Mouse (Mus musculus): ENCODE data around the gene Cxcl15. TPM values are rescaled to one million over a fixed set of nuclear protein-coding genes. Genes with fewer than 3 reads are reported as not detected.
"Not testable (repeated sequence)": the region's sequence is repeated elsewhere in the genome, so short reads cannot be mapped to it uniquely, and the experiment has no call there.

The Cxcl15 gene
- polyA plus RNA-seq, 1 experiment from 2014 or later: not detected

DNA sequence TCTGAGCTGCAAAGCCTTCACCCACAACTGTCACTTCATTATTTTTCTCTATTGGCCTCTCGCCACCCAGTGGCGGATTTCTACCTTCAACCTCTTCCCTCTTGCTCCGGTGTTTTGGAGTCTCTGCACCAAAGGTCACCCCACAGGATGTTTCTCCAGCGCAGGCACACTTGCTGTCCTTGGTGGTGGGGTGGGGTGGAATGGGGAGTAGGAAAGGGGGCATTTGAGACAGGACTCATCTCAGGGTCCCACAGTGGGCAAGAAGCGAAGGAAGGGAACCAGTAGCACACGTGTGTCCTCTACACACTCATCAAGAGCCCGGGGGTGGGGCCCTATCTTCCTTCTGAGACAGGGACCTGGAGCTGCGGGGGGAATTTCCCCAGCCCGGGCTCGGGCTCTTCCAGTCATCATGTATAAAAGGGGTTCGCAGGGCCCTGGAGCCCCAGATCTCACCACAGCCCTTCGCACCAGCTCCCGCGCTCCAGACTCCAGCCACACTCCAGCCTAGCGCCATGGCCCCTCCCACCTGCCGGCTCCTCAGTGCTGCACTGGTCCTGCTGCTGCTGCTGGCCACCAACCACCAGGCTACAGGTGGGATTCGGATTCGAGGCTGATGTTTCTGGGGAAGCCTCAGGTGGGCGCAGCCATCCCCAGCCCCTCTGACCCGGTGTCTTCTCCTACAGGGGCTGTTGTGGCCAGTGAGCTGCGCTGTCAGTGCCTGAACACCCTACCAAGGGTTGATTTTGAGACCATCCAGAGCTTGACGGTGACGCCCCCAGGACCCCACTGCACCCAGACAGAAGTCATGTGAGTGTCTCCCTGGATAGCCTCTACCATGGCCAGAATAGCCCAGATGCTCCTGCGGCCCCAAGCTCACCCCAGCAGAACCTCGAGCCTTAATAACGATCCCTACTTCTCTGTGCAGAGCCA lies 8.4 kb upstream of the Cxcl15 start, which contains the start of gene Cxcl3:
Gene Cxcl3 (plus strand): TSS at position 445 of the 930 bp plus-strand sequence.
- Histone ChIP-seq H3K27me3 (replicated peaks; ENCODE audit: control insufficient read depth, insufficient read depth, low read length) (no peaks in the 10 kb centered on the region), H3K36me3 (ENCODE audit: control insufficient read depth, insufficient read depth, low read length) (no peaks in the 10 kb centered on the region), H3K4me3 (ENCODE audit: low read depth, low read length) (peak within 1 kb of the TSS; percentile 26), H3K9me3 (replicated peaks; ENCODE audit: control insufficient read depth, low read length) (no peaks in the 10 kb centered on the region), H3K27ac (ENCODE audit: low read depth, low read length) (no peak within 1 kb of the TSS), H3K4me2 (ENCODE audit: low read length) (peak within 1 kb of the TSS; percentile 57), H3K4me1 (ENCODE audit: control insufficient read depth, insufficient read depth, low read length) (peaks cover 4% of the 10 kb centered on the region; the same call in 1 of the 2 replicates), H3K9ac (ENCODE audit: low read length) (peak within 1 kb of the TSS; percentile 45; the same call in 1 of the 2 replicates)
- DNase-seq (ENCODE audit: low spot score): peak; percentile 38
- ATAC-seq: peak; percentile 84
- 17% methylated on average over 24 of the region's 26 CpGs for WGBS

DNA sequence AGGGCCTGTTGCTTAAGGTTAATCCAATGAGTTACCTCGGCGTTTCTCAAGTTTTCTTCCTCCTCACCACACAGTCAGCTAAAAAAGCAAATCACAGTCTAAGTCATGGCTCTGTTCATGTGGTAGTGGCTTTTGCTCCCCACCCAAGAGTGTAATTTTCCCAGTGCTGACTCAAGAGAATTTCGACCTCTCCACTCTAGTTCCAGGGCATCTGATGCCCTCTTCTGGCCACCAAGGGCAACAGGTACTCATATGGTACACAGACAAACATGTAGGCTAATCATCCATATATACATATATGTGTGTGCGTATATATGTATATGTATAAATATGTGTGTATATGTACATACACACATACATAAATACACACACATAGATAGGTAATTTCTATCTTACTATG lies 6.2 kb upstream of the Cxcl15 start:
- Histone ChIP-seq H3K27ac (ENCODE audit: low read depth, low read length) (no peak overlapping the region), H3K4me3 (ENCODE audit: low read depth, low read length) (no peak overlapping the region), H3K4me1 (ENCODE audit: control insufficient read depth, insufficient read depth, low read length) (peaks cover 4% of the 10 kb centered on the region; the same call in 1 of the 2 replicates), H3K9me3 (replicated peaks; ENCODE audit: control insufficient read depth, low read length) (no peaks in the 10 kb centered on the region), H3K36me3 (ENCODE audit: control insufficient read depth, insufficient read depth, low read length) (no peaks in the 10 kb centered on the region), H3K9ac (ENCODE audit: low read length) (no peak overlapping the region), H3K4me2 (ENCODE audit: low read length) (no peak overlapping the region), H3K27me3 (replicated peaks; ENCODE audit: control insufficient read depth, insufficient read depth, low read length) (no peaks in the 10 kb centered on the region)
- WGBS: 64% methylated on average over 4 of the region's 4 CpGs
- DNase-seq (ENCODE audit: low spot score) (no peak), ATAC-seq (no peak)

DNA sequence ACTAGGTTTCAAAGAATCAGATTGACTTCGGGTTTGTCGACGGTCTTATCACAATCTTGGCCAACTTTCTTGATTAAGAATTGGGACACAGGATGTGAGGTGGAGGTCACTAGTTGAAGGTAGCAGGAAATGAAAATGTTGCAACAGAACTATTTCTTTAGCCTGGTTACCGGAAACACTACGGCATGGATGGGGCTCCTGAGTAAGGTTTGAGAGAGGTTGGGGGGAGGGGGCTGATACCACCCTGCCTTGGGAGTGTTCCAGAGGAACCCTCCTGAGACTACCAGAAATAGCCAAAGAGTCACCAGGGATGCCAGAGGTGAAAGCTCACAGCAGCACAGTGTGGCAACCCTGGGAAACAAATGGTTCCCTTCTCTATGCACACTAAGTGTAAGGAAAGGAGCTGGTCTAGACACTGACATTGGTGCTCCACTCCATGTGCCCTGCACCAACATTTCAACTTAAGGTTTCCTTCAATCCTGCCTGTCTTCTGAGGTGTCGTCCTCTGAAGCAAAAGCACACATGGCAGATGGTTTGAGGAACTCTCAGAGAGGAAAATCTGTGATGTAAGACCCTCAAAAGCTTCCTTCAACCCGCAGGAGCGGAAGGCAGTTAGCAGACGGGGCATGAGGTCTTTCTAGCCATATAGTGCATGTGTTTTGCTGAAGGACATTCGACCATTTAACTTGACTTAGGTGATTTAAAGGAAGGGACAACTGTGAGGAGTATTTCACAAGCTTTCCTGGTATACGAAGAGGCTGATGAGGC lies 4.8 kb upstream of the Cxcl15 start:
- Histone ChIP-seq H3K36me3 (ENCODE audit: control insufficient read depth, insufficient read depth, low read length) (no peaks in the 10 kb centered on the region), H3K4me3 (ENCODE audit: low read depth, low read length) (no peak overlapping the region), H3K27me3 (replicated peaks; ENCODE audit: control insufficient read depth, insufficient read depth, low read length) (no peaks in the 10 kb centered on the region), H3K27ac (ENCODE audit: low read depth, low read length) (no peak overlapping the region), H3K9me3 (replicated peaks; ENCODE audit: control insufficient read depth, low read length) (no peaks in the 10 kb centered on the region), H3K4me1 (ENCODE audit: control insufficient read depth, insufficient read depth, low read length) (peaks cover 4% of the 10 kb centered on the region; the same call in 1 of the 2 replicates), H3K4me2 (ENCODE audit: low read length) (no peak overlapping the region), H3K9ac (ENCODE audit: low read length) (no peak overlapping the region)
- DNase-seq (ENCODE audit: low spot score): no peak
- WGBS: 88% methylated on average over 11 of the region's 11 CpGs
- no peak for ATAC-seq

GRCm38 (mm10) chr5:90790074-90790502 lies 4.2 kb upstream of the Cxcl15 start:
- Histone ChIP-seq H3K4me1 (ENCODE audit: control insufficient read depth, insufficient read depth, low read length) (peaks cover 4% of the 10 kb centered on the region; the same call in 1 of the 2 replicates), H3K4me2 (ENCODE audit: low read length) (no peak overlapping the region), H3K4me3 (ENCODE audit: low read depth, low read length) (no peak overlapping the region), H3K9ac (ENCODE audit: low read length) (no peak overlapping the region), H3K36me3 (ENCODE audit: control insufficient read depth, insufficient read depth, low read length) (no peaks in the 10 kb centered on the region), H3K9me3 (replicated peaks; ENCODE audit: control insufficient read depth, low read length) (no peaks in the 10 kb centered on the region), H3K27ac (ENCODE audit: low read depth, low read length) (no peak overlapping the region), H3K27me3 (replicated peaks; ENCODE audit: control insufficient read depth, insufficient read depth, low read length) (no peaks in the 10 kb centered on the region)
- 89% methylated on average over 8 of the region's 8 CpGs for WGBS
- ATAC-seq (no peak), DNase-seq (ENCODE audit: low spot score) (no peak)

- not testable (repeated sequence) for H3K36me3 ChIP-seq (ENCODE audit: control insufficient read depth, insufficient read depth, low read length); H3K27me3 ChIP-seq (replicated peaks; ENCODE audit: control insufficient read depth, insufficient read depth, low read length); H3K4me3 ChIP-seq (ENCODE audit: low read depth, low read length); H3K27ac ChIP-seq (ENCODE audit: low read depth, low read length); H3K4me2 ChIP-seq (ENCODE audit: low read length); H3K9me3 ChIP-seq (replicated peaks; ENCODE audit: control insufficient read depth, low read length); DNase-seq (ENCODE audit: low spot score); ATAC-seq; H3K4me1 ChIP-seq (ENCODE audit: control insufficient read depth, insufficient read depth, low read length); H3K9ac ChIP-seq (ENCODE audit: low read length)
- WGBS: 86% methylated on average over 2 of the region's 2 CpGs
Observed at GRCm38 (mm10) chr5:90795392-90795791, 1.1 kb downstream of the Cxcl15 start.

GRCm38 (mm10) chr5:90804574-90804973 lies 10.2 kb downstream of the Cxcl15 start:
- Histone ChIP-seq H3K27ac (ENCODE audit: low read depth, low read length) (no peak overlapping the region), H3K9ac (ENCODE audit: low read length) (no peak overlapping the region), H3K4me1 (ENCODE audit: control insufficient read depth, insufficient read depth, low read length) (no peaks in the 10 kb centered on the region), H3K4me2 (ENCODE audit: low read length) (no peak overlapping the region), H3K36me3 (ENCODE audit: control insufficient read depth, insufficient read depth, low read length) (no peaks in the 10 kb centered on the region), H3K4me3 (ENCODE audit: low read depth, low read length) (no peak overlapping the region), H3K27me3 (replicated peaks; ENCODE audit: control insufficient read depth, insufficient read depth, low read length) (no peaks in the 10 kb centered on the region), H3K9me3 (replicated peaks; ENCODE audit: control insufficient read depth, low read length) (no peaks in the 10 kb centered on the region)
- DNase-seq (ENCODE audit: low spot score) (no peak), ATAC-seq (no peak)

- H3K27ac ChIP-seq (ENCODE audit: low read depth, low read length): no peak overlapping the region
- H3K36me3 ChIP-seq (ENCODE audit: control insufficient read depth, insufficient read depth, low read length): no peaks in the 10 kb centered on the region
- H3K4me1 ChIP-seq (ENCODE audit: control insufficient read depth, insufficient read depth, low read length): no peaks in the 10 kb centered on the region
- H3K9me3 ChIP-seq (replicated peaks; ENCODE audit: control insufficient read depth, low read length): no peaks in the 10 kb centered on the region
- H3K9ac ChIP-seq (ENCODE audit: low read length): no peak overlapping the region
- no peak for ATAC-seq
- DNase-seq (ENCODE audit: low spot score): peak; percentile 5
- no peak overlapping the region for H3K4me2 ChIP-seq (ENCODE audit: low read length)
- H3K27me3 ChIP-seq (replicated peaks; ENCODE audit: control insufficient read depth, insufficient read depth, low read length): no peaks in the 10 kb centered on the region
- no peak overlapping the region for H3K4me3 ChIP-seq (ENCODE audit: low read depth, low read length)
Observed at GRCm38 (mm10) chr5:90806050-90806449, 11.7 kb downstream of the Cxcl15 start.

GRCm38 (mm10) chr5:90807176-90807950 lies 13.0 kb downstream of the Cxcl15 start:
- H3K27me3 ChIP-seq (replicated peaks; ENCODE audit: control insufficient read depth, insufficient read depth, low read length): no peaks in the 10 kb centered on the region
- no peak for ATAC-seq
- 86% methylated on average over 3 of the region's 3 CpGs for WGBS
- H3K27ac ChIP-seq (ENCODE audit: low read depth, low read length): no peak overlapping the region
- no peaks in the 10 kb centered on the region for H3K4me1 ChIP-seq (ENCODE audit: control insufficient read depth, insufficient read depth, low read length)
- H3K4me3 ChIP-seq (ENCODE audit: low read depth, low read length): no peak overlapping the region
- no peaks in the 10 kb centered on the region for H3K36me3 ChIP-seq (ENCODE audit: control insufficient read depth, insufficient read depth, low read length)
- no peaks in the 10 kb centered on the region for H3K9me3 ChIP-seq (replicated peaks; ENCODE audit: control insufficient read depth, low read length)
- H3K9ac ChIP-seq (ENCODE audit: low read length): no peak overlapping the region
- DNase-seq (ENCODE audit: low spot score): no peak
- H3K4me2 ChIP-seq (ENCODE audit: low read length): no peak overlapping the region

All from forebrain, embryonic 14.5 days (tissue).